Mouse (Mus musculus) lung, postnatal 0 days (tissue): ENCODE measurements around the gene Qsox1. TPM values are rescaled to one million over a fixed set of nuclear protein-coding genes. Genes with fewer than 3 reads are reported as not detected.

Experiments used
- ATAC-seq: fragments of 200-750 bp; cut with Nextera tagmentation; 2 replicates; pipeline ENCODE4 v1.8.0; 2017; ENCODE audit warnings: moderate library complexity
- DNase-seq: peaks from one replicate; pipeline ENCODE4 v3.0.0-alpha.2; 2016; ENCODE audit warnings: low spot score
- H3K27ac ChIP-seq: fragments of 300-500 bp; sonication (generic); 2 replicates; pipeline ENCODE4 v1.5.1; 2014; ENCODE audit warnings: antibody characterized with exemption, mild to moderate bottlenecking, low read length, mixed read lengths
- H3K27me3 ChIP-seq: fragments of 300-500 bp; sonication (generic); replicated peaks from 2 replicates; pipeline ENCODE4 v1.6.1; 2014; ENCODE audit warnings: low read length, mixed read lengths; ENCODE audit not compliant: insufficient read depth
- H3K36me3 ChIP-seq: fragments of 300-500 bp; sonication (generic); 2 replicates; pipeline ENCODE4 v1.6.1; 2014; ENCODE audit warnings: low read length, mixed read lengths; ENCODE audit not compliant: insufficient read depth
- H3K4me1 ChIP-seq: fragments of 300-500 bp; sonication (generic); 2 replicates; pipeline ENCODE4 v1.6.1; 2014; ENCODE audit warnings: antibody characterized with exemption, low read depth, low read length, mixed read lengths; ENCODE audit not compliant: insufficient read depth
- H3K4me2 ChIP-seq: fragments of 300-500 bp; sonication (generic); replicated peaks from 2 replicates; pipeline ENCODE4 v1.6.1; 2014; ENCODE audit warnings: low read depth, mild to moderate bottlenecking, low read length, moderate library complexity, mixed read lengths
- H3K4me3 ChIP-seq: fragments of 300-500 bp; sonication (generic); 2 replicates; pipeline ENCODE4 v1.5.1; 2014; ENCODE audit warnings: low read depth, low read length
- H3K9ac ChIP-seq: fragments of 300-500 bp; sonication (generic); replicated peaks from 2 replicates; pipeline ENCODE4 v1.6.1; 2014; ENCODE audit warnings: low read depth, mild to moderate bottlenecking
- H3K9me3 ChIP-seq: fragments of 300-500 bp; sonication (generic); 2 replicates; pipeline ENCODE4 v1.6.1; 2016; ENCODE audit warnings: low read length, mixed read lengths
- CTCF ChIP-seq: IDR thresholded peaks from 2 replicates; pipeline ENCODE4 v1.5.1; 2016; ENCODE audit warnings: antibody characterized with exemption, mild to moderate bottlenecking
- EP300 ChIP-seq: IDR thresholded peaks from 2 replicates; pipeline ENCODE4 v1.6.1; 2016; ENCODE audit warnings: antibody characterized with exemption, mild to moderate bottlenecking, control low read depth
- WGBS: fragments of 180-500 bp; shearing (Covaris S2); extraction: QIAGEN DNeasy Blood & Tissue Kit; methylation state at CpG from one replicate; pipeline ENCODE4 v1.1.7; 2014; 5-methylcytosine and 5-hydroxymethylcytosine counted together
- polyA plus RNA-seq: library from polyadenylated mRNA; unstranded; fragments of >200 nt; fragmentation: Nextera tagmentation; extraction: Ambion mirVana; gene quantifications from 2 replicates; pipeline ENCODE4 v1.2.1, GENCODE M21; 2015

Gene Qsox1
- polyA plus RNA-seq, 1 experiment from 2014 or later: 62.9 TPM

- Histone ChIP-seq H3K36me3 (no peaks in the 10 kb centered on the region), H3K27me3 (peaks cover 86% of the 10 kb centered on the region), H3K27ac (no peak overlapping the region), H3K4me1 (peaks cover 21% of the 10 kb centered on the region; the same call in 1 of the 2 replicates), H3K4me3 (peak overlapping the region; percentile 48), H3K9ac (no peak overlapping the region), H3K4me2 (peak overlapping the region; percentile 95), H3K9me3 (no peaks in the 10 kb centered on the region)
- 1% methylated on average over 44 of the region's 44 CpGs for WGBS
- TF ChIP-seq CTCF (no peak), EP300 (no peak)
- 0 out of 2 replicates have a peak, but pooled peaks have one; percentile 25 for ATAC-seq
- no peak for DNase-seq
Measured at GRCm38 (mm10) chr1:155740622-155741377, 71.9 kb downstream of the Qsox1 start.

- H3K4me3 ChIP-seq: no peak overlapping the region
- no peaks in the 10 kb centered on the region for H3K36me3 ChIP-seq
- no peak for DNase-seq
- under 1% methylated on average over 25 of the region's 25 CpGs for WGBS
- no peak overlapping the region for H3K4me2 ChIP-seq
- H3K4me1 ChIP-seq: peaks cover 17% of the 10 kb centered on the region; the same call in 1 of the 2 replicates
- peaks cover 88% of the 10 kb centered on the region for H3K27me3 ChIP-seq
- H3K9ac ChIP-seq: no peak overlapping the region
- no peaks in the 10 kb centered on the region for H3K9me3 ChIP-seq
- TF ChIP-seq EP300: no peak
- no peak for TF ChIP-seq CTCF
- H3K27ac ChIP-seq: no peak overlapping the region
- no peak for ATAC-seq
Measured at GRCm38 (mm10) chr1:155737809-155738383, 74.8 kb downstream of the Qsox1 start.

- ATAC-seq (no peak), DNase-seq (no peak)
- peaks cover 10% of the 10 kb centered on the region; the same call in 1 of the 2 replicates for H3K4me1 ChIP-seq
- peaks cover 85% of the 10 kb centered on the region for H3K27me3 ChIP-seq
- H3K4me2 ChIP-seq: no peak overlapping the region
- WGBS: 2% methylated on average over 58 of the region's 58 CpGs
- no peak overlapping the region for H3K27ac ChIP-seq
- H3K9me3 ChIP-seq: no peaks in the 10 kb centered on the region
- no peak overlapping the region for H3K9ac ChIP-seq
- no peaks in the 10 kb centered on the region for H3K36me3 ChIP-seq
- no peak for TF ChIP-seq EP300
- TF ChIP-seq CTCF: no peak
- H3K4me3 ChIP-seq: no peak overlapping the region
Measured at GRCm38 (mm10) chr1:155737017-155737808, 75.5 kb downstream of the Qsox1 start.

- DNase-seq (no peak), ATAC-seq (no peak)
- no peaks in the 10 kb centered on the region for H3K36me3 ChIP-seq
- peaks cover 4% of the 10 kb centered on the region; the same call in 1 of the 2 replicates for H3K4me1 ChIP-seq
- no peak overlapping the region for H3K27ac ChIP-seq
- H3K9me3 ChIP-seq: no peaks in the 10 kb centered on the region
- H3K4me3 ChIP-seq: no peak overlapping the region
- H3K27me3 ChIP-seq: peaks cover 76% of the 10 kb centered on the region
- no peak overlapping the region for H3K9ac ChIP-seq
- no peak overlapping the region for H3K4me2 ChIP-seq
- WGBS: 2% methylated on average over 26 of the region's 26 CpGs
- TF ChIP-seq CTCF (no peak), EP300 (no peak)
Measured at GRCm38 (mm10) chr1:155736096-155736825, 76.4 kb downstream of the Qsox1 start.

GRCm38 (mm10) chr1:155731156-155731555 is 81.5 kb downstream of the Qsox1 start:
- Histone ChIP-seq H3K4me1 (no peaks in the 10 kb centered on the region), H3K9me3 (no peaks in the 10 kb centered on the region), H3K36me3 (no peaks in the 10 kb centered on the region), H3K9ac (no peak overlapping the region), H3K27ac (no peak overlapping the region), H3K4me2 (no peak overlapping the region), H3K4me3 (no peak overlapping the region), H3K27me3 (peaks cover 39% of the 10 kb centered on the region)
- TF ChIP-seq EP300 (no peak), CTCF (no peak)
- WGBS: 0% methylated on average over 2 of the region's 2 CpGs
- ATAC-seq: no peak
- peak; percentile 25 for DNase-seq
